18 mouse cellular contexts compared by ENCODE assay signal in the genomic region with DNA sequence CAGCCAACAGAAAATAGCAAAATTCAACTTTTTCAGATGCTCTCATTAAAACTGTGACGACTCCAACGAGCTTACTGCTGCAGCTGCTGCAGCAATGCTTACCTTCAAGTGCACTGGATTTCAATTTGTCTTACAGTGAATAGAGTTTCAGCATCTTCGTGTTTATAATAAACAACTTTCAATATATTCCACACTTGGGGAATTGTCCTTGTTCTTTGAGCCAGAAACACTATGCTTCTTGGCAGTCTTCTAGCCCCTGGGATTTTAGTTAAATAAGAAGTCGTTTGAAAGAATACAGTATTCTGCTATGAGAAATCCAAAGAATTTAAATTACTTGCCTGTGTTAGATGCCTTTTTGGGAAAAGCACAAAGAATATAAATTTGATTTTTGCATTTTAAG.
DNase-seq lines count a peak whose midpoint lies in the region; ATAC-seq and TF ChIP-seq lines count a peak whose summit lies in the region.
"Had no signal": no experiment of that assay in that cellular context is flagged by ENCODE, and none has a peak within 500 bp of the region (broad histone marks: within the 10 kb centered on the region; RNA-seq: fewer than 3 reads in every experiment).

No protein-coding gene starts in this region.

- 20% methylated on average over 4 of the region's 4 CpGs for WGBS in forebrain, postnatal 0 days
- 33% methylated on average over 4 of the region's 4 CpGs for WGBS in forebrain, embryonic 15.5 days
- whole genome bisulfite sequencing in midbrain, embryonic 14.5 days = 71% methylated on average over 4 of the region's 4 CpGs
- 80% methylated on average over 4 of the region's 4 CpGs for WGBS in midbrain, embryonic 11.5 days

- intact Hi-C loops in left cerebral cortex, postnatal 10 days (cut with DNase I) = no loop called here

- peak; percentile 9 for DNase-seq in forebrain, postnatal 0 days
- DNase-seq in midbrain, embryonic 14.5 days = peak; percentile 8
- no peak for DNase-seq in midbrain, embryonic 11.5 days (ENCODE audit: low spot score, missing footprints)
- DNase-seq in brain, embryonic 18.5 days (ENCODE audit: low read depth, low spot score) = peak; percentile 1
- DNase-seq in left cerebral cortex, postnatal 10 days (ENCODE audit: extremely low spot score in 1 of 2, low spot score in 2 of 2) = no peak
- DNase-seq: adrenal gland, adult 2 months; adrenal gland, postnatal 36 days; cerebellum, adult 2 months; cerebellum, postnatal 10 days; gastrocnemius, postnatal 14 days; heart, adult 2 months; heart, postnatal 14 days had no signal

- no peak overlapping the region for H3K4me2 ChIP-seq in forebrain, postnatal 0 days (ENCODE audit: low read depth)
- no peak overlapping the region for H3K4me2 ChIP-seq in forebrain, embryonic 15.5 days (replicated peaks)
- H3K4me2 ChIP-seq in midbrain, embryonic 14.5 days (ENCODE audit: low read length) = no peak overlapping the region
- no peak overlapping the region for H3K4me2 ChIP-seq in midbrain, embryonic 11.5 days
- H3K4me2 ChIP-seq: forebrain, embryonic 13.5 days; heart, embryonic 11.5 days; heart, embryonic 15.5 days; hindbrain, embryonic 13.5 days had no signal

- no peaks in the 10 kb centered on the region for H3K4me1 ChIP-seq in forebrain, postnatal 0 days (ENCODE audit: insufficient read depth)
- no peaks in the 10 kb centered on the region for H3K4me1 ChIP-seq in forebrain, embryonic 15.5 days
- no peaks in the 10 kb centered on the region for H3K4me1 ChIP-seq in midbrain, embryonic 14.5 days (ENCODE audit: control insufficient read depth, insufficient read depth, low read length)
- no peaks in the 10 kb centered on the region for H3K4me1 ChIP-seq in midbrain, embryonic 11.5 days (ENCODE audit: control insufficient read depth, insufficient read depth, low read length)
- H3K4me1 ChIP-seq: forebrain, embryonic 13.5 days; heart, embryonic 15.5 days; hindbrain, embryonic 13.5 days had no signal

- H3K9ac ChIP-seq in forebrain, postnatal 0 days = no peak overlapping the region
- H3K9ac ChIP-seq in forebrain, embryonic 15.5 days (replicated peaks) = no peak overlapping the region
- no peak overlapping the region for H3K9ac ChIP-seq in midbrain, embryonic 14.5 days (replicated peaks; ENCODE audit: low read length)
- H3K9ac ChIP-seq in midbrain, embryonic 11.5 days (ENCODE audit: low read length) = no peak overlapping the region
- H3K9ac ChIP-seq: forebrain, embryonic 13.5 days; heart, embryonic 15.5 days; hindbrain, embryonic 13.5 days had no signal

- ATAC-seq in forebrain, postnatal 0 days = no peak
- ATAC-seq in forebrain, embryonic 15.5 days (replicated peaks) = no peak
- no peak for ATAC-seq in midbrain, embryonic 14.5 days (ENCODE audit: low FRiP score, low TSS enrichment)
- no peak for ATAC-seq in midbrain, embryonic 11.5 days (ENCODE audit: low FRiP score)
- ATAC-seq: forebrain, embryonic 13.5 days; intestine, embryonic 16.5 days had no signal

- no peaks in the 10 kb centered on the region for H3K27me3 ChIP-seq in forebrain, postnatal 0 days (ENCODE audit: insufficient read depth, low read length)
- no peaks in the 10 kb centered on the region for H3K27me3 ChIP-seq in forebrain, embryonic 15.5 days
- no peaks in the 10 kb centered on the region for H3K27me3 ChIP-seq in midbrain, embryonic 14.5 days (ENCODE audit: control insufficient read depth, insufficient read depth, low read length)
- no peaks in the 10 kb centered on the region for H3K27me3 ChIP-seq in midbrain, embryonic 11.5 days (ENCODE audit: control insufficient read depth, insufficient read depth, low read length)
- H3K27me3 ChIP-seq: forebrain, embryonic 13.5 days; heart, embryonic 15.5 days; hindbrain, embryonic 13.5 days had no signal

- no peaks in the 10 kb centered on the region for H3K9me3 ChIP-seq in forebrain, postnatal 0 days (ENCODE audit: low read length)
- H3K9me3 ChIP-seq in forebrain, embryonic 15.5 days = no peaks in the 10 kb centered on the region
- no peaks in the 10 kb centered on the region for H3K9me3 ChIP-seq in midbrain, embryonic 14.5 days (ENCODE audit: control insufficient read depth, low read length)
- no peaks in the 10 kb centered on the region for H3K9me3 ChIP-seq in midbrain, embryonic 11.5 days (ENCODE audit: control insufficient read depth, low read length)
- H3K9me3 ChIP-seq: forebrain, embryonic 13.5 days; heart, embryonic 15.5 days; hindbrain, embryonic 13.5 days had no signal

- no peak overlapping the region for H3K4me3 ChIP-seq in forebrain, postnatal 0 days (ENCODE audit: low read depth, low read length)
- no peak overlapping the region for H3K4me3 ChIP-seq in forebrain, embryonic 15.5 days
- H3K4me3 ChIP-seq in midbrain, embryonic 14.5 days (replicated peaks; ENCODE audit: low read depth, low read length) = no peak overlapping the region
- no peak overlapping the region for H3K4me3 ChIP-seq in midbrain, embryonic 11.5 days (ENCODE audit: low read depth, low read length)
- H3K4me3 ChIP-seq: forebrain, embryonic 13.5 days; heart, adult 2 months; heart, embryonic 15.5 days; hindbrain, embryonic 13.5 days had no signal

- no peak overlapping the region for H3K27ac ChIP-seq in forebrain, postnatal 0 days (ENCODE audit: low read depth, low read length)
- H3K27ac ChIP-seq in forebrain, embryonic 15.5 days (replicated peaks) = no peak overlapping the region
- no peak overlapping the region for H3K27ac ChIP-seq in midbrain, embryonic 14.5 days (replicated peaks; ENCODE audit: low read depth, low read length)
- H3K27ac ChIP-seq in midbrain, embryonic 11.5 days (ENCODE audit: low read depth, low read length) = no peak overlapping the region
- H3K27ac ChIP-seq: forebrain, embryonic 13.5 days; heart, adult 2 months; heart, embryonic 15.5 days; hindbrain, embryonic 13.5 days had no signal

- H3K36me3 ChIP-seq in forebrain, postnatal 0 days (ENCODE audit: insufficient read depth) = no peaks in the 10 kb centered on the region
- H3K36me3 ChIP-seq in forebrain, embryonic 15.5 days = no peaks in the 10 kb centered on the region
- no peaks in the 10 kb centered on the region for H3K36me3 ChIP-seq in midbrain, embryonic 14.5 days (ENCODE audit: control insufficient read depth, insufficient read depth, low read length)
- no peaks in the 10 kb centered on the region for H3K36me3 ChIP-seq in midbrain, embryonic 11.5 days (ENCODE audit: control insufficient read depth, insufficient read depth, low read length)
- H3K36me3 ChIP-seq: heart, embryonic 15.5 days; hindbrain, embryonic 13.5 days had no signal

- TF ChIP-seq CTCF in forebrain, postnatal 0 days (IDR thresholded peaks at IDR 0.05; ENCODE audit: low read depth) = no peak

Comparison
In these comparisons a context has a peak if more than half of its experiments do, and no peak if none do; other contexts are left out.
1. DNase-seq: peak in forebrain, postnatal 0 days (single experiment), midbrain, embryonic 14.5 days (single experiment) and brain, embryonic 18.5 days (single experiment); none in midbrain, embryonic 11.5 days (single experiment) and left cerebral cortex, postnatal 10 days (0 of 2).